Mouse (Mus musculus) frontal cortex, postnatal 14 days (tissue): ENCODE results near the gene Hck.

Experiments
- DNase-seq, 2 experiments: peaks; one replicate each; pipeline ENCODE4 v3.0.0; 2022; ENCODE audit warnings: low spot score in 2 of 2

The Hck gene

DNA sequence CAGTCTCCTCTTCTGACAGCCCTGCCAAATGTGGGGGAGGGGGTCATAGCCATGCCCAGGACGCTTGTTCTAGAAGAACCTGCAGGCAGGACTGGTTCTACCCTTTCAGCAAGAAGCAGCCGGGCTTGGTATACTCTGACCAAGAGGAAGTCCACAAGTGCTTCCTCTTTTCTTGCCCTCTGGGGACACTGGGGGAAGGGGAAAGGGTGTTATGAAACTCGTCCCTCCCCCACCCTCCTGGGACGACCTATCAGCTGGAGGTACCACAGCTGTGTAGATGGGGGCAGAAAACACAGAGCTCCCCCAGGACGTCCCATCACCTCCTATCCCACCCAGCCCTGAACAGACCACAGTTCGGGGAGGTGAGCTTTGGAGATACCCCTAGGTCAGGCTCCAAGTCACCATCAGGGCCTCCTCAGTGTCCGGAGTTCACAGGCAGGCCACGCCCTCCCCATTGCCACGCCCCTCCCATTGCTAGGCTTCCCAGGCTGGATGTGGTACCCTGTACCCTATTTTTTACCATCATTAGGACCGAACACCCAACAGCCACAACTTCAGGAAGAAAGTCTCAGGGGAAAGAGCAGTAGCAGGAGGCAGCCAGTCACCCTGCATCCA lies 17.6 kb upstream of the Hck start:
- no peak for DNase-seq

DNA sequence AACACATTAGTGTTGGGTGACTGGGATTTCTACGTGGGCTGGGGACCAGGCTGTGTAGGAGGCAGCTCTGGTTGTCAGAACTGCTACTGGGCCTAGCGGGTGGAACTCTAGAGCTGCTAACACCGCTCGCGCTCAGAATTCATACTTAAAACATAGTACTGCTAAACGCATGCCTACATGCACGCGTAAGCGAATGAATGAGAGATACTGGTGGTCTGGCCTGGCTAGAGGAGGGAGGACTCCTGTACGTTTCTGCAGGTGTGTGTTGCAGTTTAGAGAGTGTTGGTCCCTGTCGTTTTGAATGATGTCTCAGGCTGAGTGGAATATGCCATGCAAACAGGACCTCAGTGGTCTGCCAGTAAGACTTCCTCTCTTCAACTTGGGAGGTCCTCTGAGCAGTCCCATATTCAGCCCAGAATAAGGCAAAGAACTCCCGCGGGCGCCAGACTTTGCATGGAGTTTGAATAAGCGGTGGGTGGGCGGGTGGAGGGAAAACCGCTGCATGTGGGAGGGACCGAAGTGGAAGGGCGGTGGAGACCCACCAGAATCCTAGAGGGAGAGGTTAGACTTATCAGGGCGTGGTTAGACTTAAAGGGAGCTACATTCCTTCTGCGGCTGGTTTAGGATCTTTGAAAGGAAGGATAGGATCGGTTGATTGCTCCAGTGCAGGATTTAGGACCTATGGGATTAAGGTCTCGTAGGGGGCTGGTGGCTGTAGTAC lies 1.1 kb upstream of the Hck start:
- no peak for DNase-seq

DNA sequence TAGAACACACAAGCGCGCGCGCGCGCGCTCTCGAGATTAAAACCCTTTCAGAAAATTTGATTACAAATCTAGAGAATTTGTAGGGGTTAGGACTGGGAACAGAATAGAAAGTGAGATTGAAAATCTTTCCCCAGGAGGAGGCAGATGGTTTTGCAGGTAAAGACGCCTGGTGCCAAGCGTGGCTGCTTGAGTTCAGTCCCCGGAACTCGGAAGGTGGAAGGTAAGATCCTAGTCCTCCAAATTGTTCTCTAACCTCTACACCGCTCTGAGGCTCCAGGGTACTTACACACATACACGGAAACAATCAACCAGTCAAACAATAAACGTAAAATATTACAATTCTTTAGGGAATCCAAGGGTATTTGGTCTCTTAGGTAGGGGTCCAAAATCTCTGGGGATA lies 466 bp upstream of the Hck start:
- DNase-seq: no peak

DNA sequence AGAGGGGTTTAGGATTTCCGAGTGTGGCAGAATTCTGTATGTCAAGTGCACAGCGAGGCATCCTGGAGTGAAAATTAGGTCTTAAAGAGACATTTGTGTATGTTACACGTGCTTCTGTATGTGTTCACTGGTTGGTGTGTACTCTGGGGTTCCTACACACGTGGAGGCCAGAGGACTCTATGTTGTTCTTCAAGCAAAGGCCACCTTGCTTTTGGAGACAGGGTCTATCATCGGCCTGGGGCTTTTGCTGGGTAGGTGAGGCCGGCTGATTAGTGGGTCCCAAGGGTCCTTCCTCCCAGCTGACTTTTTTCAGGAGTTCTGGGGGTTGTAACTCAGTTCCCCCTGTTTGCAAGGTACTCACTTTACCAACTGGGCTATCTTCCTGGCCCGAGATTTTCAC lies 1.3 kb downstream of the Hck start:
- DNase-seq: no peak

DNA sequence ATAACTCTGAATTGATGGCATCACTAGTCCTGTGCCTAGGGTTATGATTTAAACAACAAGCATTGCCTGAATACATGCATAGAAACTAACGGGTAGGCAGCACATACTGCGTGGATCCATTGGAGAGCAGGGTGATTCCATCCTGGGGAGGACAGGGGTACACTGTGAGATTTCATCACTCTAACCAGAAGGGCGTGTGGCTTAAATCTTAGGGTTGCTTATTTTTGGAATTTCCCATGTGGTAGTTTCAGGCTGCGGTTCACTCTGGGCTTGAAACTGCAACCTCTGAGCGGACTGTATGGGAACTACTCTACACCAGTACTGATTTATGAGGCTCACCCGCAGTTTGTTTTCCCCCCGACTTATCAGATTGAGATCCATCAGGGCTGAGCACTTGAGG lies 3.0 kb downstream of the Hck start:
- no peak for DNase-seq

DNA sequence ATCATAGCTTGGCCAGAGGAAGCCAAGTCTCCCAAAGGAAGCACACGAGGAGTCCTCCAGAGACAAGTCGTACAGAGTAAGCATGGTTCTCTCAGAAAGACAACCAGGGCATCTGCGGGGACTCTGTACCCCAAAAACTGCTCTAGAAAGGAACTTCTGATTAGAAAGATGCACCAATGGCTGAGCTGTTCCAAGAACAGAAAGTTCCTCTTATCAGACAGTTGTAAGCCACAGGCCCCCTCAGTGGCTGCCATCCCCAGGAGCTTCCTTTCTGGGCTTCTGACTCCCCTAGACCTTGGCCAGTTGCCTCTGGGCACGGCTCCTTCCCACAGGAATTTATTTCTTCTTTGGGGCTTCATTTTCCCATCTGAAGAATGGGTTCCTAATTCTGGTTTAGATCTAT lies 7.4 kb downstream of the Hck start:
- DNase-seq: no peak

DNA sequence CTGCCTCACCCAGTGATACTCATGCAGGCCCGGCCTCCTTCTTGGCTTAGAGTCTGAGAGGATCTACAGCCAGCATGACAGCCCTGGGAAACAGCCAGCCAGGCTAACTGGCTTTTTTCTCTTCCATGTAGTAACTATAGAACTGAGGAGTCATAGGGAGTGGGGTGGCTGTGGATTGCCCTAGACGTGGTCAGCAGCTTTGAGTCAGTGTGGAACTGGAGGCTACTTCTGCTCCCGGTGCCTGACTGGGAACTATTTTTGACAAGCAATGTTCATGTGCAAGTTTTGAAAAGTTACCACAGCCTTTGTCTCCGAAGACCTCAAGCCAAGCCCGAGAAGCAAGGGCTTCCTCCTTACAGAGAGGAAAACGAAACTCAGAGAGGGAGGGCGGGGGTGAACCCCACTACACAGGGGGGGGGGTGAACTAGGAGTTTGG lies 8.8 kb downstream of the Hck start:
- DNase-seq: no peak

DNA sequence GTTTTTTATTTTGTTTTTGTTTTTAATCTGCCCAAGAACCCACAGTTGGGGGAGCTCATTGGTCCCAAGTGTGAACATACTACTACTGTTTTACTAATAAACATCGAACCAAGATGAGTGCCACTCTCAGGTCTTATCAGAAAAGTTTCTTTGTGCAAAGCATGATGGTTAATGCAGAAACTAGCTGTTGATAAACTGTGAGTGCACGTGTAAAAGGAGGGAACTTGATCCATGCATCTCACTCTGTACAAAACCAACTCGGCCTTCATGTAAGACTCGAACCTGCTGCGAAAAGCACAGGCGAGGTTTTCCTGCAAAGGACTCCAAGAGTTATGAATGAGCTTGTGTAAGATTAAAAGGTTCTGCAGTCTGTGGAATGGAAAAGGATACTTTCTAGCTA lies 11.2 kb downstream of the Hck start:
- DNase-seq: no peak

DNA sequence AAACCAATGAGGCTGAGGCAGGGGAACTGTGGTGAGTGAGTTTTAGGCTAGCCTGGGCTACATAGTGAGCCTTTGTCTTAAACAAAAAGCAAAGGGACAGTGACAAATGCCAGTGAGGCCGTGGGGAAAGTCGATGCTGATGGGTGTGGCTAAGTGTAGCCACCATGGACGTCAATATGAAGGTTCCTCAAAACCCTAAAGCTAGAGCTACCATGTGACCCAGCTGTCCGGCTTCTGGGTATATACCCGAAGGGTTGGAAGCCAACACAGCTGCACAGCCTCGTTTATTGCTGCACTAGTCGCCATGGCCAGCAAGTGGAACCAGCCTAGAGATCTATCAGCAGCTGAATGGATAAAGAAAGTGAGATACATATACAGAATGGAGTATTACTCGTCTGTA lies 11.9 kb downstream of the Hck start:
- DNase-seq: no peak

DNA sequence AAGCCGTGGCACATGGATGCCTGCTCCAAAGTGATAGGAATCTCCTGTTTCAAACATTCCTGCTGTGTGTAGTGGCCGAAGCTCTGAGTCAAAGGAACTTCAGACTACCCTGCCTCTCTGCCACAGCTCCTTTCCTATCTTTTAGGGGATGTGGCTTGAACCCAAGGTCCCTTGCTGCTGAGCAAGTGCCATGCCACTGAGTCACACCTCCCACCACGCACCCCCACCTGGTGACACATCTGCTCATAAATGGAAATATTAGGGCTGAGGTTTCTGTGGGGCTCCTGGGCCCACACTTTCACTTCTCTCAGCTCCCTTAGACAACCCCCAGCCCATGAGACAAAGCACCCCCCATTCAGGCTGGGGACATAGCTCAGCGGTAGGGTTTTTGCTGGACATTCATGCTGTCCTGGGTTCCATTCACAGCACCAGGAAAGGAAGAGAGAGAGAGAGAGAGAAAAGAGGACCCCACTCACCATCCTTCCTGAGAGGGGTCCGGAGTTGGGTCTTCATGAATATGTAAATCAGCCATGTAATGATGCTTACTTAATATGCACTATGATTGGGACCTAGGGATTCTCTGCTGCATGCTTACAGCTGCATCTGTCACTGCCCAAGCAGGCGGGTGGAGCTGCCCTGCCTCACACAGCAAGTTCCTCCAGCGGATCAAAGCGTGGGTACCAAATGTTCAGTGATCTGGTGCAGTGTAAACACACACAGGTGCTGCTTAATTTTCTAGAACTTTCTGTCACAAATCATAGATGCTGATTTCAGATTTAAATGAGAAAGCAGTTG lies 13.8 kb downstream of the Hck start:
- DNase-seq: no peak

DNA sequence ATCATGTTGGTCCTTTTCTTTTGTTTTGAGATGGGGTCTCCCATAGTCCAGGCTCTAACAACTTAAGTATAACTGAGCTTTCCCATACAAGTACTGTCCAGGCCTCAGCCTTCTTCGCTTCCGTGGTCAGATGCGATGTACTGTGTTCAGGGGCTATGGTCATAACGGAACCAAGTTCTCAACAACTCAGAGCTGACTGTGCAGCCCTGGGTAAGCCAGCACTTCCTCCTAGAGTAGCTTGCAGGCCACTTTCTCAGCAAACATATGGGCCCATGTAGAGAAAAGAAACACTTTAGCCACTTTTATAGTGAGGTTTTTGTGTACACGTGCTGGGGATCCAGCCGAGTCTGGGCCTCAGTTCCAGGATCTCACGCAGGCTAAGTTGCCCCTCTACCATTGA lies 14.4 kb downstream of the Hck start:
- no peak for DNase-seq

DNA sequence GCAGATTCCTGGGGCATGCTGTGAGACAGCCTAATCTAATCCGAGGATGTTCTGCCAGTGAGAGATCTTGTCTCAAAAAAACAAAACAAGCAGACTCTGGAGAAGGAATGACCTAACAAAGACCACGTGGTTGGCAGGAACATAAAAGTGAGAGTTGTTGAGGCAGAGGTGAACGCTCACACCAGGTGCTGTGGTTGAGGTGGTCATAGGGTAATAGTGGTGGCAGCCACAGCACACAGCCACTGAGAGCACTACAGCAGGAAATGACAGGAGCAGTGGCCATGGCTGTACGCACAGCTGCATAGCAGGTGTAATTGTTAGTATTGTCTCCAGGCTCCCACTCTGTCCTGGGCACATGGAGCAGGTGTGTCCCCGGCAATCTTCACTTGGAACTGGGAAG lies 17.6 kb downstream of the Hck start:
- DNase-seq: no peak

DNA sequence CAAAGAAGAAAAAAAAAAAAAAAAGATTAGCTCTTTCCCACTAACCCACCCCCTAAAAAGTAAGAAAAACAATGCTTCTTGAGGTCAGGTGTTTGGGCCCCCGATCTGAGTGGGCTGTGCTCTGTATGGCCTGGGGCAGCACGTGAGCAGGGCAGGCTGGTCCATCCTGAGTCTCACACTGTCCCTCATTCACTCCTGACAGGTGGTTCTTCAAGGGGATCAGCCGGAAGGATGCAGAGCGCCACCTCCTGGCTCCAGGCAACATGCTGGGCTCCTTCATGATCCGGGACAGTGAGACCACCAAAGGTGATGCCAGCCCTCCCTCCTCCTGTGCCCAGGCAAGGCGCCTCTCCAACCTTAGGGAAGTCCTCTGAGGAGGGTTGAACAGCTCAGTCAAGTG lies 22.8 kb downstream of the Hck start:
- DNase-seq: no peak

DNA sequence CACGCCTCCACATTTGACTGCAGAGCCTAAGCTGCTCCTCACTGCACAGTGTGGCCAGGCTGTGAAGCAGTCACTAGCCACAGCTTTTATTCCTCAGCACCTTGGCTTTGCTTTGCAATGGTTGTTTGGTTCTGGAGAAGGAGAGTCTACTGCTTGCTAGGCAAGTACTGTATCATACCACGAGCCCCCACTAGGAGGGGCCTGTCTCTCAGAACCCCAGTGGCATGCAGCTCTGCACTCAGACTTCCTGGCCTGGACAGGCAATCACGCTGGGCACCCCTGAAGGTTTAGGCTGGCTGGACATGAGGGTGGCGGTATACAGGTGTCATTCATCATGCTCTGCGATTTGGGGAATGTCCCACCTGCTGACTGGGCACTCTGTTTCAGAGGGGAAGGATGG lies 26.0 kb downstream of the Hck start:
- DNase-seq: no peak

DNA sequence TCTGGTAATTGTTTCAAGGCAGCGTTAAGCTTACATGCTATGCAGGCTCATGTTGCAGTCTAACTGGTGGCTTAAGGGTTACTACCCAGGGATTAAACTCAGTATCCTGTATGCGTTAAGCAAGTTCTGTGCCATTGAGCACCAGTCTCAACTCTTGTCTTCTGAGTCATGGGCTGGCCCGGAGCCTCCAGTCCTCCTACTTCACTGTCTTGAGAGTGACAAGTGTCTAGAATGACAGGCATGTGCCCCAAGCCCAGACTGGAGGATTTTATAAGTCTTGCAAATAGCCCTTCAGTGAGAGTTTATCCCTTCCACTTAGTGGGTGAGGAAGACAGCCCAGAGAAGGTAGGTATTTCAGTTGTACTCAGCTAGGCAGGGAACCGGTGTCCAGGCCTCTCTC lies 27.9 kb downstream of the Hck start:
- DNase-seq: no peak

DNA sequence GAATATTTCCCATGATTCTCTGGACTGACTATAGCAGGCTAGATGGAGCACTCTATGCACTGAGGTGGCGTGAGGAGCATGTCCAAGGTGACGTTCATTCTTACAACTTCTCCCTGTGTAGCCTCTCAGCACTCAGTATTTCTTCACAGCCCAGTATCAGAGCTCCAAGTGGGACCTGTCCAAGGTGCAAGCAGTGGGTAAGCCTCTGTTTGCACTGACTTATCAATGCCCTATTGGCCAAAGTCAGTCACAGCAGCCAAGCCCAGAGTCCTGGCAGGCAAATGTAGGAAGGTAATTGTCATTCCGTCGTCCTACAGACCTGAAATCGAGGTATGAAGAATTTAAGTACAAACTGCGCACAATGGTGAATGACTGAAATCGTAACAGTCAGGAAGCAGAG lies 30.9 kb downstream of the Hck start:
- no peak for DNase-seq

DNA sequence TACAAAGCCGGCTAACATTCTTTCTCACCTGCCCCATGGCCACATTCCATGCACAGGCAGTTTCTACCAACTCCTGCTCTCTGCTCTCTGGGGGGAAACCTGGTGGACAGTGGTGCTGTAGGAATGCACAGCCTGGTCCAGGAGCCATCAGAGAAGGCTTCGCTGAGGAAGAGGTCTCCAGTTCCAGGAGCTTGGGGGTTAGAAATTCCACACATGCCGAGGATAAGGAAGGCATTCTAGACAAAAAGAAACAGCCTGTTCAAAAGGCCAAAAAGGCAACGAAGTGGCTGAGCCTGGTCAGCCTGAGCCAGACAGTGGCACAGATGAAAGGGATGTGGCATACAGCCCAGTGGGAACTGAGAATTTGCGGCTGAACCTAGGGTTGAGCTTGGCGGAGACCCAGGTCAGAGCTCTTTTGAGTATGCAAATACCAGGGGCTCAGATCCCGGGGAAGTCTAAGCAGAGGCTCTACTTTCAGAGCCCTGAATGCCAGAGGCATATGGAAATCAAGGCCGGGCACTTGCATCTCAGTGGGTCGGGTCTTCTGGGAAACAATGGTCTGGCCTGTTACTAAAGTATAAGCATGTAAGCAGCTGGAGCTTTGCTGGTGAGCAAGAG lies 31.8 kb downstream of the Hck start:
- peak in 1 of 2 experiments; percentile 15 for DNase-seq

DNA sequence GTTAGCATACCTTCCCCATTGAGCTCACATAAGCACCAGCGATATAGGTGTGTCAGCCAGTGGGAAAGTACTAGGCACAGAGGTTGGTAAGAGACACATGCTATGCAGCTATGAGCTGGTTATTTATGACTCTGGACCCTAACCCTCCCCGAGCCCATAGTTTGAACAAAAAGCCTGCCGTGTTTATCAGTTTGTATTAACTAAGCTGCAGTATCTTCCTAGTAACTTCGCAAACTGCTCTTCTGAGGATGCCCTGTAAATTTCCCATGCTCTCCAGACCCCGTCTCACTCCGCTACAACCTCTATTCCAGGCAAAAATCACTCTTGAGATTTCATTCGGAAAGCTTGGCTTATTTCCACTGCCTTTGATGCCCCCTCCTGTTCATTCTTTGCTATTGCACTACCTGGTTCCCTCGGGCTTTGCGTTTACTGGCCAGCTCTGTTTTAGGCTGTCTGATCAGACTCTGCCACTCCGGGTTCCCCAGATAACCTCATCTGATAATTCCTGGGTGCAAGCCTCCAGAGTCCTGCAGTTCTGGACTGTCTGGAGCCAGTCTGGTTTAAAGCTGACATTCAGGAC lies 34.4 kb downstream of the Hck start:
- DNase-seq: peak in 1 of 2 experiments; percentile 63

DNA sequence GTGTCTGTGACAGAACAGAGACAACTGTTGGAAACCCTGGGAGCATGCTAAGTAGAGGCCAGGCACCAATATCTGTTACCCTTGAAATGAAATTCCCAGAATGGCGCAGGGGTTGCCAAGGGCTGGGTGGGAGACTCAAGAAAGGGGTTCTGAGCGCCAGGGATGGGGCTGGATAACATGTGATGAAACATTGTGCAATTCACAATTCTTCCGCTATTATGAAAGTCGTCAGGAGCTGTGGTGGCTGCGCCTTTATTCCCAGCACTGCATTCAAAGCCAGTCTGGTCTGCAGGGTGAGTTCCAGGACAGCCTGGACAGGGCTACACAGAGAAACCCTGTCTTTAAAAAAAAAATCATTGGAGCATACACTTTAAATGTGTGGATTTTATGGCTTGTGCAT lies 37.1 kb downstream of the Hck start:
- no peak for DNase-seq

DNA sequence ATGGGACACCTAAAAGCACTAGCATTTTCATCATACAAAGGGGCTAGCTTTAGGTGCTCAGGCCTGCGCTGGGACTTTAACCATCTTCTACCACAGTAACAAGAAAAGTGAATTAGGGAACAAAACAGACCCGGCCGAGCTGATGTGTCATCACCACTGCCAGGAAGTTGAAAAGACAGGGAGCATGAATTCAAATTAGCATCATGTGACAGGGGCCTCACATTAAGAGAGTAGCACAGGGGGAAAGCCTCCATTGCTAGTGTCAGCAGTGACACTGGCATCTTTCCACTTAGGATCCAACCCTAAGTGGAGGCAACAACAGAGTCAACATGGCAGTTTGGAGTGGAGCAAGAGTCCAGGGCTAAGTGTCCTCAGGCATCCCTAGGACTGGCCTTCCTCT lies 39.0 kb downstream of the Hck start:
- DNase-seq: no peak

DNA sequence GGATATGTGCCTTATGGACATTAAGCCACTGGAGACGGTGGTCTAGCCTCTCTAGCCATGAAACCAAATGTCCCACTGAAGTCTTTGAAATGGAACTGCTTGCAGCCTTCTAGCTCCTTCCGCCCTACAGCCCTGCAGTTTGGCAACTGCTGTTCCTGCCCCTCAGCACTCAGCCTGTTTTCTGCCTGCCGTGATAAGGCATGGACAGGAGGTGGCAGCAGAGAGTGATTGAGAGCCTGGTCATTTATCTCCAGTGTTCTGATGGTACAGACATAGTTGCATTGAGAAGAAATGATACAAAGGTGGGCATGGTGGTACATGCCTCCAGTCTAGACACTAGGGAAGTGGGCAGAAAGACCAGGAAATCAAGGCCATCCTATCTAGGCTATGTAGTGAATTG lies 39.4 kb downstream of the Hck start:
- peak; percentile 35 to 71 for DNase-seq

DNA sequence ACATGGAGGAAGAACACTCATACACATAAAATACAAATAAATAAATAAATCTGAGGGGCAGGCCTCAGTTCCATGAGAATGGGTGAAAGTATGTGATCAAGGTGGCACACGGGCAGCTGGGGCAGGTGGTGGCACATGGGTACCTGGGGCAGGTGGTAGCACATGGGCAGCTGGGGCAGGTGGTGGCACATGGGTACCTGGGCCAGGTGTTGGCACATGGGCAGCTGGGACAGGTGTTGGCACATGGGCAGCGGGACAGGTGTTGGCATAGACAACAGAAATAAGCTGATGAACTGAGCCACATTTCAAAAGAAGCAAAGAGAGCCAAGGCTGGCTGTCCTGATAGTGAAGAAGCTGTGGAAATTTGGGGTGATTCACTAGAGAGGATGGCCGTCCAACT lies 41.5 kb downstream of the Hck start:
- DNase-seq: no peak
